Mouse (Mus musculus) right cerebral cortex, postnatal 25 days (tissue): ENCODE results near the gene Gsdmc3.
"Not testable (repeated sequence)": the region's sequence is repeated elsewhere in the genome, so short reads cannot be mapped to it uniquely, and the experiment has no call there.

Source experiments
- DNase-seq: peaks from one replicate; pipeline ENCODE4 v3.0.0; 2022

Gene Gsdmc3

GRCm38 (mm10) chr15:63878458-63878857, at the start of gene Gsdmc3:
Gene Gsdmc3, minus strand, starts transcription at chr15:63878558.
- DNase-seq = not testable (repeated sequence)

- DNase-seq = no peak
Observed at GRCm38 (mm10) chr15:63926201-63926600, 47.8 kb upstream of the Gsdmc3 start.

- DNase-seq = no peak
Observed at GRCm38 (mm10) chr15:63924484-63924883, 46.1 kb upstream of the Gsdmc3 start.

- not testable (repeated sequence) for DNase-seq
Observed at GRCm38 (mm10) chr15:63921618-63922017, 43.3 kb upstream of the Gsdmc3 start.

GRCm38 (mm10) chr15:63919728-63920127, 41.4 kb upstream of the Gsdmc3 start:
- DNase-seq = not testable (repeated sequence)

GRCm38 (mm10) chr15:63916584-63916983, 38.2 kb upstream of the Gsdmc3 start:
- DNase-seq = not testable (repeated sequence)

- DNase-seq = not testable (repeated sequence)
Observed at GRCm38 (mm10) chr15:63912197-63912596, 33.8 kb upstream of the Gsdmc3 start, which contains the start of gene Gsdmc4. Gene Gsdmc4, minus strand, starts transcription at chr15:63912297.

- not testable (repeated sequence) for DNase-seq
Observed at GRCm38 (mm10) chr15:63909896-63910295, 31.5 kb upstream of the Gsdmc3 start.

GRCm38 (mm10) chr15:63895560-63896353, 17.4 kb upstream of the Gsdmc3 start:
- not testable (repeated sequence) for DNase-seq

- not testable (repeated sequence) for DNase-seq
Observed at GRCm38 (mm10) chr15:63888440-63888839, 10.1 kb upstream of the Gsdmc3 start.

GRCm38 (mm10) chr15:63887949-63888348, 9.6 kb upstream of the Gsdmc3 start:
- DNase-seq = not testable (repeated sequence)

- DNase-seq = not testable (repeated sequence)
Observed at GRCm38 (mm10) chr15:63876160-63876559, 2.2 kb downstream of the Gsdmc3 start.

- not testable (repeated sequence) for DNase-seq
Observed at GRCm38 (mm10) chr15:63861965-63862364, 16.4 kb downstream of the Gsdmc3 start.
